Mouse (Mus musculus) CH12.LX (cell line): ENCODE measurements around the gene Ubr4.

Experiments
- MAX ChIP-seq: IDR thresholded peaks from 2 replicates; pipeline ENCODE4 v1.6.1; 2011; ENCODE audit warnings: low read length, improper control_type of control experiment
- ZMIZ1 ChIP-seq: IDR thresholded peaks from 2 replicates; pipeline ENCODE4 v1.6.1; 2012; ENCODE audit warnings: low read depth, mild to moderate bottlenecking, inconsistent platforms, low read length, improper control_type of control experiment

- no peak for TF ChIP-seq MAX
- no peak for TF ChIP-seq ZMIZ1
Observed at GRCm38 (mm10) chr4:139360761-139361548, 8.5 kb downstream of the Ubr4 start.
